ENCODE assay signal across 22 mouse cellular contexts in genomic region chr12:110907845-110908244, GRCm38 (mm10). TPM values are rescaled to one million over a fixed set of nuclear protein-coding genes. Genes with fewer than 3 reads are reported as not detected.
DNase-seq lines count a peak whose midpoint lies in the region; ATAC-seq lines count a peak whose summit lies in the region.
"Had no signal": no experiment of that assay in that cellular context is flagged by ENCODE, and none has a peak within 500 bp of the region (broad histone marks: within the 10 kb centered on the region; RNA-seq: fewer than 3 reads in every experiment).

No protein-coding gene starts in this region.

- no peak overlapping the region; the same call in 1 of the 2 replicates for H3K27ac ChIP-seq in liver, embryonic 11.5 days (ENCODE audit: low read depth, low read length)
- H3K27ac ChIP-seq in embryonic facial prominence, embryonic 15.5 days (replicated peaks) = peak overlapping the region; percentile 44; the same call in 1 of the 2 replicates
- H3K27ac ChIP-seq in intestine, embryonic 16.5 days (ENCODE audit: low read length) = no peak overlapping the region
- H3K27ac ChIP-seq: hindbrain, embryonic 10.5 days; hindbrain, postnatal 0 days; midbrain, embryonic 12.5 days; neural tube, embryonic 12.5 days had no signal

- 0 out of 2 replicates have a peak, but pooled peaks have one; percentile 23 for ATAC-seq in liver, embryonic 11.5 days (replicated peaks; ENCODE audit: low FRiP score)
- no peak for ATAC-seq in embryonic facial prominence, embryonic 15.5 days (ENCODE audit: insufficient number of reproducible peaks, low FRiP score, low TSS enrichment, low read depth)
- ATAC-seq in megakaryocyte, adult 5-6 weeks (ENCODE audit: poor library complexity, severe bottlenecking) = peak; percentile 57
- no peak for ATAC-seq in intestine, embryonic 16.5 days
- ATAC-seq: forebrain, embryonic 14.5 days; hindbrain, postnatal 0 days; Patski had no signal

- H3K4me1 ChIP-seq in liver, embryonic 11.5 days (replicated peaks; ENCODE audit: control insufficient read depth, insufficient read depth, low read length) = no peaks in the 10 kb centered on the region
- 0 out of 2 replicates have a peak, but pooled peaks cover 4% of the 10 kb centered on the region for H3K4me1 ChIP-seq in embryonic facial prominence, embryonic 15.5 days
- H3K4me1 ChIP-seq in intestine, embryonic 16.5 days (ENCODE audit: control insufficient read depth, insufficient read depth, low read length) = no peaks in the 10 kb centered on the region
- H3K4me1 ChIP-seq: hindbrain, embryonic 10.5 days; midbrain, embryonic 12.5 days; neural tube, embryonic 12.5 days had no signal

- no peaks in the 10 kb centered on the region for H3K27me3 ChIP-seq in liver, embryonic 11.5 days (replicated peaks; ENCODE audit: control insufficient read depth, insufficient read depth, low read length)
- H3K27me3 ChIP-seq in embryonic facial prominence, embryonic 15.5 days = no peaks in the 10 kb centered on the region
- no peaks in the 10 kb centered on the region for H3K27me3 ChIP-seq in intestine, embryonic 16.5 days (replicated peaks; ENCODE audit: control insufficient read depth, insufficient read depth, low read length)
- H3K27me3 ChIP-seq: limb, embryonic 12.5 days; midbrain, embryonic 12.5 days; neural tube, embryonic 12.5 days; Patski had no signal

- 33% methylated on average over 3 of the region's 3 CpGs for WGBS in liver, embryonic 11.5 days
- WGBS in embryonic facial prominence, embryonic 15.5 days = 73% methylated on average over 3 of the region's 3 CpGs
- 80% methylated on average over 3 of the region's 3 CpGs for WGBS in intestine, embryonic 16.5 days

- no peaks in the 10 kb centered on the region for H3K9me3 ChIP-seq in liver, embryonic 11.5 days (ENCODE audit: control insufficient read depth, low read length)
- no peaks in the 10 kb centered on the region for H3K9me3 ChIP-seq in embryonic facial prominence, embryonic 15.5 days (replicated peaks)
- no peaks in the 10 kb centered on the region for H3K9me3 ChIP-seq in intestine, embryonic 16.5 days (ENCODE audit: control insufficient read depth, low read length)
- H3K9me3 ChIP-seq: hindbrain, embryonic 10.5 days; limb, embryonic 12.5 days; midbrain, embryonic 12.5 days; neural tube, embryonic 12.5 days had no signal

- DNase-seq in liver, embryonic 11.5 days (ENCODE audit: low spot score) = no peak
- DNase-seq in liver = no peak
- DNase-seq in kidney, adult 8-10 months = no peak
- no peak for DNase-seq in spleen, postnatal 14 days (ENCODE audit: low spot score in 2 of 2)
- DNase-seq: adrenal gland, adult 8-10 months; cerebellum, postnatal 14 days; gastrocnemius, postnatal 25 days; kidney, adult 11 months; kidney, postnatal 14 days; lung, adult 18-20 months; lung, postnatal 14 days; right cerebral cortex, postnatal 4 days had no signal

- no peak overlapping the region for H3K4me2 ChIP-seq in liver, embryonic 11.5 days
- H3K4me2 ChIP-seq in embryonic facial prominence, embryonic 15.5 days (replicated peaks) = no peak overlapping the region
- H3K4me2 ChIP-seq in intestine, embryonic 16.5 days (ENCODE audit: low read depth, low read length) = no peak overlapping the region
- H3K4me2 ChIP-seq: limb, embryonic 12.5 days; midbrain, embryonic 12.5 days; neural tube, embryonic 12.5 days had no signal

- 0 out of 2 replicates have a peak overlapping the region, but pooled peaks have one; percentile 25 for H3K9ac ChIP-seq in liver, embryonic 11.5 days (ENCODE audit: low read depth, low read length)
- no peak overlapping the region for H3K9ac ChIP-seq in embryonic facial prominence, embryonic 15.5 days
- H3K9ac ChIP-seq in intestine, embryonic 16.5 days (ENCODE audit: low read depth, low read length) = no peak overlapping the region
- H3K9ac ChIP-seq: limb, embryonic 12.5 days; midbrain, embryonic 12.5 days; neural tube, embryonic 12.5 days had no signal

- no peaks in the 10 kb centered on the region; the same call in 1 of the 2 replicates for H3K36me3 ChIP-seq in liver, embryonic 11.5 days (ENCODE audit: control insufficient read depth, insufficient read depth, low read length)
- no peaks in the 10 kb centered on the region for H3K36me3 ChIP-seq in embryonic facial prominence, embryonic 15.5 days
- H3K36me3 ChIP-seq in intestine, embryonic 16.5 days (ENCODE audit: control insufficient read depth, insufficient read depth, low read length) = no peaks in the 10 kb centered on the region
- H3K36me3 ChIP-seq: limb, embryonic 12.5 days; midbrain, embryonic 12.5 days; neural tube, embryonic 12.5 days had no signal

- no peak overlapping the region for H3K4me3 ChIP-seq in liver, embryonic 11.5 days (ENCODE audit: low read depth, low read length)
- H3K4me3 ChIP-seq in embryonic facial prominence, embryonic 15.5 days (replicated peaks) = no peak overlapping the region
- no peak overlapping the region for H3K4me3 ChIP-seq in intestine, embryonic 16.5 days (ENCODE audit: low read length)
- H3K4me3 ChIP-seq: hindbrain, embryonic 10.5 days; limb, embryonic 12.5 days; midbrain, embryonic 12.5 days; neural tube, embryonic 12.5 days had no signal

RNA-seq across cellular contexts. Expression of gene Tecpr2, which starts 18.8 kb away (rescaled TPM):
- 4.4 and 4.7 TPM in 2 replicates for polyA plus RNA-seq in liver, embryonic 11.5 days (2014; fragmentation: Nextera tagmentation; extraction: Ambion mirVana)
- 4.2 and 5.2 TPM in 2 replicates for polyA plus RNA-seq in embryonic facial prominence, embryonic 15.5 days (2015; fragmentation: Nextera tagmentation; extraction: Ambion mirVana)
- total RNA-seq in megakaryocyte, adult 5-6 weeks (2015) = 3.1 and 3.7 TPM in 2 replicates
- 3.5 and 5.0 TPM in 2 replicates for total RNA-seq in megakaryocyte, adult 5-6 weeks (2017)
- polyA plus RNA-seq in intestine, embryonic 16.5 days (2015; fragmentation: Nextera tagmentation; extraction: Ambion mirVana) = 2.2 and 2.4 TPM in 2 replicates

RNA-seq across cellular contexts. Expression of gene Cinp, which starts 18.9 kb away (rescaled TPM):
- polyA plus RNA-seq in liver, embryonic 11.5 days (2014; fragmentation: Nextera tagmentation; extraction: Ambion mirVana) = 144 and 155 TPM in 2 replicates
- 68.4 and 72.8 TPM in 2 replicates for polyA plus RNA-seq in embryonic facial prominence, embryonic 15.5 days (2015; fragmentation: Nextera tagmentation; extraction: Ambion mirVana)
- 20.3 and 31.8 TPM in 2 replicates for total RNA-seq in megakaryocyte, adult 5-6 weeks (2015)
- total RNA-seq in megakaryocyte, adult 5-6 weeks (2017) = 32.5 and 36.4 TPM in 2 replicates
- 65.0 and 72.7 TPM in 2 replicates for polyA plus RNA-seq in intestine, embryonic 16.5 days (2015; fragmentation: Nextera tagmentation; extraction: Ambion mirVana)

RNA-seq across cellular contexts. Expression of gene Zfp839, which starts 57.8 kb away (rescaled TPM):
- 3.3 and 3.8 TPM in 2 replicates for polyA plus RNA-seq in liver, embryonic 11.5 days (2014; fragmentation: Nextera tagmentation; extraction: Ambion mirVana)
- polyA plus RNA-seq in embryonic facial prominence, embryonic 15.5 days (2015; fragmentation: Nextera tagmentation; extraction: Ambion mirVana) = 7.8 and 8.0 TPM in 2 replicates
- 3.3 and 4.5 TPM in 2 replicates for total RNA-seq in megakaryocyte, adult 5-6 weeks (2015)
- 5.5 and 6.2 TPM in 2 replicates for total RNA-seq in megakaryocyte, adult 5-6 weeks (2017)
- polyA plus RNA-seq in intestine, embryonic 16.5 days (2015; fragmentation: Nextera tagmentation; extraction: Ambion mirVana) = 3.7 and 4.9 TPM in 2 replicates

Comparison
In these comparisons a context has a peak if more than half of its experiments do, and no peak if none do; other contexts are left out.
1. ATAC-seq: peak in liver, embryonic 11.5 days (single experiment) and megakaryocyte, adult 5-6 weeks (single experiment); none in embryonic facial prominence, embryonic 15.5 days (single experiment) and intestine, embryonic 16.5 days (single experiment).